Mouse (Mus musculus) lung, adult 18-20 months (tissue): ENCODE data around the gene Cep250.

Experiments
- DNase-seq, 2 experiments: peaks; one replicate each; pipeline ENCODE4 v3.0.0; 2022; ENCODE audit warnings: mixed read lengths in 2 of 2

Gene Cep250

GRCm38 (mm10) chr2:155973348-155973747, 17.1 kb downstream of the Cep250 start:
- DNase-seq, result no peak

DNA sequence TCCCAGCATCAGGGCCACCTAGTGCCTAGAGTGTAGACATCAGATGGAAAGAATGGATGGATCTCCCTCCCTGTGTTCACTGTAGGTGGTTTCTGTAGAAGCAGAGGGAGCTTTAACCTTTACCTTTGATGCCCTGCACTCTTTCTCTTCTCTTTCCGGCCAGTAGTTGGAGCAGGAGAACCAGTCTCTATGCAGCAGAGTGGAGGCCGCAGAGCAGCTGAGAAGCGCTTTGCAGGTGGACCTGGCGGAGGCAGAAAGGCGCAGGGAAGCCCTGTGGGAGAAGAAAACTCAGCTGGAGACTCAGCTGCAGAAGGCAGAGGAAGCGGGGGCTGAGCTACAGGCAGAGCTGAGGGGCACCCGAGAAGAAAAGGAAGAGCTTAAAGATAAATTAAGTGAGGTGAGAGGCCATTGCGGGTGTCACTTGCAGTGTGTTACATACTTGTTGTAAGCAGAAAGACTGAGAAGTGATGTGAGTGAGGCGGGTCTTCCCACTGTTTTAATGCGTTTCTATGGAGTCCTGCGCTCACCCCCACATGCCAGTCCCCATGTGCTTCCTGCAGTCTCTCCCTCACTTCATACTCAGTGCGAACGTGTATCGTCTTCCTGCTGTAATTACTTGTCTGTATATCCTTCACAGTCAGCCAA, 18.0 kb downstream of the Cep250 start:
- DNase-seq, result no peak

GRCm38 (mm10) chr2:155979328-155979991, 23.2 kb downstream of the Cep250 start:
- peak; percentile 40 to 43 for DNase-seq

- no peak for DNase-seq
Observed at GRCm38 (mm10) chr2:155985776-155986175, 29.5 kb downstream of the Cep250 start.

DNA sequence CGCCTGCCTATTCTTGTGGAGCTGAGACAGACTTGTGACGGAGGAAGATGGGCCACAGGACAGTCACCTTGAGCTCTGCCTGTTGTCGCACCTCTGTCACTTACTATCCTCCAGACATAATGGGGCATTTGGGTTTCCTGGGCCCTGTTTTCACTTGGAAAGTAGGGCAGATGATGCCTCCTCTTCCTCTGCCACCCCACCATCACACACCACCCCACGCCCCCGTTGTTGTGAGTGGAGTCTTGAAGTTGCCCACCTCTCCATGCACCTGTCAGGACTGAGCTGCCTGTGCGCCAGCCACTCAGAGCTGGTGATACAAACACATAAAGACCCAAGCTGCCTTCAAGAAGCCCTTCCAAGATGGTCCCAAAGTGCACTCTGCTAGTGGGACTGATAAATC, 30.9 kb downstream of the Cep250 start:
- DNase-seq, result no peak

DNA sequence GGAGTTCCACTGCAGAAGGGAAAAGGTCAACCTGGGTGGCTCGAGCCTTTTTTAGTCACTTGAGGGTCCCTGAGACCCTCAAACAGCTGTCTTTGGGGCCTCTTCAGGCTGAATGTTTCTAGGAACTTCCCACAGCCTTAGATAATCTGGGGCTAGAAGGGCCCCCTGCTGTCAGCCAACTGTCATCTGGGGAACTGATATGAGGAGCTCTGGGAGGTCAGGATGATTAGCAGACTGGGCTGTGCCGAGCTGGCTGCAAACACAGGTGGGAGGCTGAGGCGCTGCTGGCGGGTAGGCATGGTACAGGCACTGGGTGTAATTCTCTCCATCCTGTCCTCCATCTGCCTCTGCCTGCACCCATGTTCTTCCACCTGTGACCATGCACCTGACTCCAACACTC, 32.8 kb downstream of the Cep250 start:
- no peak for DNase-seq

GRCm38 (mm10) chr2:155991151-155991550, 34.9 kb downstream of the Cep250 start:
- DNase-seq, result no peak

DNA sequence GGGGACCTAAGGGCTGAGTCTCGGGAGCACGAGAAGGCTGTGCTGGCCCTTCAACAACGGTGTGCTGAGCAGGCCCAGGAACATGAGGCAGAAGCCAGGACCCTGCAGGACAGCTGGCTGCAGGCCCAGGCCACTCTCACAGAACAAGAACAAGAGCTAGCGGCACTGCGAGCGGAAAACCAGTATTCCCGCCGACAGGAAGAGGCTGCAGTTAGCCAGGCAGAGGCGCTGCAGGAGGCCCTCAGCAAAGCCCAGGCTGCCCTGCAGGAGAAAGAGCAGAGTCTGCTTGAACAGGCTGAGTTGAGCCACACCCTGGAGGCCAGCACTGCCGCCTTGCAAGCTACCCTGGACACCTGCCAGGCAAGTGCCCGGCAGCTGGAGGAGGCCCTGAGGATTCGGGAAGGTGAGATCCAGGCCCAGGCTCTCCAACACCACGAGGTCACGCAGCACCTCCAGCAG, 35.6 kb downstream of the Cep250 start:
- peak; percentile 74 to 81 for DNase-seq

DNA sequence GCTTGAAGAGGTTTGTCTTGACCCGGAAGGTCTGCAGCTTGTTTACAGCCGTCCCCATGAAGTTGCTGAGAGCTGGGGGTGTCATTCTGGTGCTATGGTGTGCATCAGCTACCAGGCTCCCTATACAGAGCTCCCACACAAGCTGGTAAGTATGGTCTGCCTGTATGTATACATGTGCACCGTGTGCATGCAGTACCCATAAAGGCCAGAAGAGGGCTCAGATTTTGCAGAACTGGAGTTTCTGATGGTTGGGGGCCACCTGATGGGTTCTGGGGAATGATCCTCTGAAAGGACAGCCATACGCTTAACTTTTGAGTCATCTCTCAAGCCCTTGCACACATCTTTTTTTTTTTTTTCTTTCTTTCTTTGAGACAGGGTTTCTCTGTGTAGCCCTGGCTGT, 49.1 kb downstream of the Cep250 start:
- no peak for DNase-seq

GRCm38 (mm10) chr2:156007888-156008532, 51.8 kb downstream of the Cep250 start, which contains the start of the genes 6430550D23Rik and Ergic3:
Gene 6430550D23Rik (minus strand): TSS chr2:156007977.
Gene Ergic3 (plus strand): TSS chr2:156008045.
- DNase-seq, result peak; percentile 99

- DNase-seq, result no peak
Observed at GRCm38 (mm10) chr2:156018106-156018505, 61.8 kb downstream of the Cep250 start.

DNA sequence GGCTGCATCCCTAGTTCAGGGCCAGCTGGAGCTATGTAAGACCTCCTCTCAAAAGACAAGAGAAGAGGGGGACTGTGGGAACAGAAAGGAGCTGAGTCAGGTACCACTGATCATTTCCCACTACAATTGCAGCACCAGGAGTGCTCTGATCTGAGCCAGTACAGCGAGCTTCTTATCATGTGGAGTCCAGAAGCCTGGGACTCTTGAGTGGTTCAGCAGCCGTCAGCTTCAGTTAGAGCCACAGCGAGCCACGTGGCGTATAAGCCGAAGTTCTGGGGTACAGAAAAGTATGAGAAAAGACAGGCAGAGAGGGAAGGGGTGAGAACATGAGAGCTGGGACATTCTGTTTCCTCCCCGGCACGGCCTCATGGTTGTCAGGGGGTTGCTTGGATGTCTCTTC, 65.0 kb downstream of the Cep250 start:
- no peak for DNase-seq

GRCm38 (mm10) chr2:156021765-156022164, 65.5 kb downstream of the Cep250 start:
- DNase-seq, result no peak

- no peak for DNase-seq
Observed at GRCm38 (mm10) chr2:156025482-156025881, 69.2 kb downstream of the Cep250 start.

DNA sequence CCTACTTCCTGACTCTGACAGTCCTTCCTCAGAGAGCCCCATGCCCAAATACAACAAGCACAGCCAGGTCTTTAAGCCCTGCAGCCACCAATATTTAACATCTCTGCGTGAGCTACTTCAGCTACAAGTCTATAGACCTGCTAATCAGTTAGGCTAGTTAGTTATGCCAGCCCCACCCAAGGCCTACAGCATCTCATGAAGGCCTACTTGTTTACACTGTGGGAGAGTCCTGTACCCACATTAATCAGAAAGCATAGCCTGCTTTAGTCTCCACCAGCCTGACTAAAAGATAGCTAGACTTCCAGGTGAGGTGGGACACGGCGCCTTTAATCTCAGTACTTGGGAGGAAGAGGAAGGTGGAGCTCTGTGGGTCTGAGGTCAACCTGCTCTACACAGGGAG, 83.1 kb downstream of the Cep250 start:
- DNase-seq, result no peak

DNA sequence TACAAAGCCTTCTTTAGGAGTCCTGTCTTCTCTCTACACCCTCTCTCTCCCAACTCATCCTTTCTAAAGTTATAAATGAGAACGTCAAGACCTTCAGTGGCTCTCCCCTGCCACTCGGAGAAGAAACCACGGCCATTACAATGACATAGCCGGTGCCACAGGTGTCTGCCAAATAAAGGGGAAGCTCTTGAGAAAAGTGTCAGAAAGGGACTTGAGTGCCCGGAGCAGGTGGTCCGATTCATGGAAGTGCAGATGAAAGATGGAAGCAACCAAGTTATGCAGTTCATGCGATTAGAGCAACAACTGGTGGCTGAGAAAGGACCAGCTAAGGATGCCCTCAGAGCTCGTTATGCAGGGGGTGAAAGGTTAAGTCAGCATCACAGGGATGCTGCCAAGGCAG, 86.6 kb downstream of the Cep250 start:
- DNase-seq, result no peak

GRCm38 (mm10) chr2:156047929-156048328, 91.7 kb downstream of the Cep250 start:
- peak; percentile 36 to 44 for DNase-seq
